Mouse (Mus musculus) spleen, adult 2 months (tissue): Measurements from ENCODE around the gene Cyp4b1. TPM values are rescaled to one million over a fixed set of nuclear protein-coding genes. Genes with fewer than 3 reads are reported as not detected.
"Not testable (repeated sequence)": the region's sequence is repeated elsewhere in the genome, so short reads cannot be mapped to it uniquely, and the experiment has no call there.

Experiments used
- DNase-seq, 2 experiments: peaks; one replicate each; pipeline versions ENCODE4 v3.0.0 to v3.0.0-alpha.2; 2012 to 2021; ENCODE audit warnings: low spot score in 2 of 2, low read depth in 1 of 2
- H3K27ac ChIP-seq: fragments of 200-500 bp; 2 replicates; pipeline ENCODE4 v1.5.1; 2012; ENCODE audit warnings: low read length, inconsistent platforms; ENCODE audit not compliant: insufficient read depth
- H3K27me3 ChIP-seq: fragments of 200-500 bp; 2 replicates; pipeline ENCODE4 v1.6.1; 2012; ENCODE audit warnings: mild to moderate bottlenecking, moderate library complexity, low read length, inconsistent platforms; ENCODE audit not compliant: control insufficient read depth, insufficient read depth
- H3K36me3 ChIP-seq: fragments of 200-500 bp; 2 replicates; pipeline ENCODE4 v1.6.1; 2012; ENCODE audit warnings: mild to moderate bottlenecking, low read length, inconsistent platforms; ENCODE audit not compliant: control insufficient read depth, insufficient read depth
- H3K4me1 ChIP-seq: fragments of 200-500 bp; 2 replicates; pipeline ENCODE4 v1.6.1; 2011; ENCODE audit warnings: inconsistent platforms; ENCODE audit not compliant: control insufficient read depth, insufficient read depth, insufficient read length
- H3K4me3 ChIP-seq: fragments of 200-500 bp; 2 replicates; pipeline ENCODE4 v1.5.1; 2011; ENCODE audit warnings: mild to moderate bottlenecking, inconsistent platforms; ENCODE audit not compliant: insufficient read depth, insufficient read length; ENCODE audit errors: extremely low read depth
- CTCF ChIP-seq: fragments of 200-500 bp; IDR thresholded peaks from 2 replicates; pipeline ENCODE4 v1.5.1; 2011; ENCODE audit warnings: mild to moderate bottlenecking, inconsistent platforms; ENCODE audit not compliant: insufficient read depth, insufficient read length, insufficient replicate concordance; ENCODE audit errors: extremely low read depth
- POLR2A ChIP-seq: fragments of 200-500 bp; IDR thresholded peaks from 2 replicates; pipeline ENCODE4 v1.6.1; 2011; ENCODE audit warnings: low read depth, low read length, inconsistent platforms
- WGBS: fragments of 180-500 bp; shearing (Covaris S2); methylation state at CpG from one replicate; pipeline ENCODE4 v1.1.7; 2018; 5-methylcytosine and 5-hydroxymethylcytosine counted together
- polyA plus RNA-seq: library from polyadenylated mRNA; depleted of rRNA; stranded (reverse); fragments of >200 nt; gene quantifications from 2 replicates; pipeline ENCODE4 v1.2.3, GENCODE M21; 2012

The Cyp4b1 gene
- polyA plus RNA-seq, 1 experiment: 9.8 TPM

DNA sequence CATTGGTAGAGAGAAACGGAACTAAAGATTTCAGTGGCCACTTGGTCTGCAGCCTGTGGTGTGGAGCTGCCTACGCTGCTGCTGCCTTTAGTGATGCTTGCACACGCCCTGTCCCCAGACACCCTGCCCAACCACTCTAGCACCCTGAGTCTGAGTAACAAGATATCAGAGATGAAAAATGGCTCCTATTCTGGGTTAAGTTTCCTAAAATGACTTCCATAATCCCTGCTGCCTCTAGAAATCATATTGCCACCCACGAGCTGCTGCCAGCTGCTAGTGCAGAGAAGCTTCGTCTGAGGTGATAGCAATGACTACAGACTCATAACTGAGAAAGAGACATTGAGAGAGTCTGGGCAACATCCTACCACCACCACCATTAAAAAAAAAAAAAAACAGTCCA is 3.3 kb upstream of the Cyp4b1 start:
- Histone ChIP-seq H3K4me1 (no peaks in the 10 kb centered on the region), H3K27ac (no peak overlapping the region), H3K4me3 (no peak overlapping the region), H3K36me3 (no peaks in the 10 kb centered on the region), H3K27me3 (no peaks in the 10 kb centered on the region)
- 91% methylated on average over 5 of the region's 5 CpGs for WGBS
- no peak for DNase-seq
- TF ChIP-seq CTCF (no peak), POLR2A (no peak)

DNA sequence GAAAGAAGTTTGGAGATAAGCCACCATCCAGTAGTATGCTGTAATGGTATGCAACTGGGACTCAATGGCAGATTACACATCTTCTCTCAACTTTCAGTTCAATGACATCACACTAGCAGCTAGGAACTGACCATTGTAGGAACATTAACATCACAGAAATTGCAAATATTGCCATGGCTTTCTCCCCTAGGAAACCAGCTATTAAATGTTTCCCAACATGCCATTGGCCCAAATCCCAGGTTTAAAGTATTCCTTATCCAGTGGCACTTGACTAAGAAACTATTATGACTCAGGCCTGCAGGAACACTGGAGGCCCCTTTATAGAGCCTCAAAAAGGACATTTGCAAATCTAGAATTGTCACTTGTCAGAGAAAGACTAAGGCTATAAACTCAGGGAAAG is 1.8 kb upstream of the Cyp4b1 start:
- Histone ChIP-seq H3K27ac (no peak overlapping the region), H3K27me3 (no peaks in the 10 kb centered on the region), H3K4me1 (no peaks in the 10 kb centered on the region), H3K36me3 (no peaks in the 10 kb centered on the region), H3K4me3 (no peak overlapping the region)
- no peak for DNase-seq
- TF ChIP-seq POLR2A (no peak), CTCF (no peak)

DNA sequence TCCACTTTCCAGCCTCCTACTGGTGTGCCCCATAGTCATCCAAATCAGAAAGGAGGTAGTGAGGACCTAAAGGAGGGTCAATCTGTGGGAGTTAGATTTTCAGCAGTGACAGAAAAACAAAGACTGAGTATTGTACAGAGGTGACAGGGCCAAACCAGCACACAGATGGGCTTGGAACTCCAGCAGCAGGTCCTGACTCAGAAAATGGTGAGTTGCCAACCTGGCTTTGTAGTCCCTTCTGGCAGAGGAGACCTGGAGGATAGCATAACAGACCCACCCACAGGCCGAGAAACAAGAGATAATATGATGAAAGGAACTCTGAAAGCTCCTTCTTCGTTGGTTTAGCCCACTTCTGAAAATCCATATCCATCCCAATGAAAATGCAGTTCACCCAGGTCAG is 1.2 kb upstream of the Cyp4b1 start:
- Histone ChIP-seq H3K27me3 (no peaks in the 10 kb centered on the region), H3K27ac (no peak overlapping the region), H3K4me3 (no peak overlapping the region), H3K4me1 (no peaks in the 10 kb centered on the region), H3K36me3 (no peaks in the 10 kb centered on the region)
- TF ChIP-seq POLR2A: no peak
- no peak for TF ChIP-seq CTCF
- DNase-seq: no peak
- 71% methylated on average over 2 of the region's 2 CpGs for WGBS

DNA sequence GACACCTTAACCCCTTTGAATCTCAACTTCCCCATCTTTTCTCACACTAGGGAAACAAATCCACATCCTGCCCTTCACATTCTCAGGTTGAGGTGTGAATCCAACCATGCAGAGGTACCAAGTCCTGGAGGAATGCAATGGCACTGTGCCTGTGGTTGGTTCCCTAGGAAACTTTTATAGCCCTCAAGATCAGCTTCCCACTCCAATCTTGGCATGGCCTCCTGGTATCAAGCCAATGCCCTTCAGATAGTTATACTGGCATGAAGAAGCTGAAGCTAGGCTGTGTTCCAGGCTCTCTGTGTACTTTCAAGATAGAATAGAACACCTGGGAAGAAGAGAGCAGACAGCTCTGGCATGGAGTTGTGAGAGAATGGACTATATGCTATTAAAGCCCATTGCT is 2.2 kb downstream of the Cyp4b1 start:
- no peaks in the 10 kb centered on the region for H3K36me3 ChIP-seq
- H3K4me3 ChIP-seq: no peak overlapping the region
- TF ChIP-seq CTCF: no peak
- no peak for TF ChIP-seq POLR2A
- H3K4me1 ChIP-seq: no peaks in the 10 kb centered on the region
- no peak for DNase-seq
- H3K27me3 ChIP-seq: no peaks in the 10 kb centered on the region
- H3K27ac ChIP-seq: no peak overlapping the region

DNA sequence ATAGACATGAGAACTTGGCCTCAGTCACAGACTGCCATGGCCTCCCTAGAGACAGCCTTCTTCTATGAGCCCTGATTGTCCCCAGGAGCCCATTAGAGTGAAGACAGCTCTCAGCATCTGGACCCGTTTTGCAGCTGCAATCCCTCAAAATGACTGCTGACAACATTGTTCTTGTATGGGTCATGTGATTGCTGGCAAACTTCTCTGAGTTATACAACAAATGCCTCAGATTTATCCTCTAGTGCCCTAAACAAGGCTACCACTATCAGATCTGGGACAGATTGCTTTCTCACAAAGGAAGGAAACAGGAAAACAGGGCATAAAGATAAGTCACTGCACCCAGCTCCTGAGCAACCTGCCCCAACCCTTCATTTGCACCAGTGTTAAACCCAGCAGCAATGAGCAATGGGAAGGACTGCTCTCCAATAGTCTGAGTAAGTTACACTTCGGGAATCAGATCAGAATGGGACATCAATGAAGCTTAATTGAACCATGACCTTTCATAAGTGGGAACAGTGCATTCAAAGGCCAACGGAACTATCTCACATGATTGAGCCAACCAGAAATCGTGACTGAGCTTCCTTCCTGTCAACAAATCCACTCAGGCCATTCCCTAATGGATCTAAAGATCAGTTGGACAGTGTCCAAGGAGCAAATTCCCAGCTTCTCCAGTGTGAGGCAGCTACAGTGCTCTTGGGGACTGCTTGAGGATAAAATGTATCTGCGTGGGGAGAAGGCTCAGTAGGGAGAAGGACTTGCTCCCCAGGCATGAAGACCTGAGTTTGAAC is 4.4 kb downstream of the Cyp4b1 start:
- Histone ChIP-seq H3K27me3 (no peaks in the 10 kb centered on the region), H3K36me3 (no peaks in the 10 kb centered on the region), H3K27ac (no peak overlapping the region; the same call in 1 of the 2 replicates), H3K4me3 (no peak overlapping the region), H3K4me1 (no peaks in the 10 kb centered on the region)
- no peak for DNase-seq
- no peak for TF ChIP-seq CTCF
- TF ChIP-seq POLR2A: no peak
- 36% methylated on average over 5 of the region's 5 CpGs for WGBS

DNA sequence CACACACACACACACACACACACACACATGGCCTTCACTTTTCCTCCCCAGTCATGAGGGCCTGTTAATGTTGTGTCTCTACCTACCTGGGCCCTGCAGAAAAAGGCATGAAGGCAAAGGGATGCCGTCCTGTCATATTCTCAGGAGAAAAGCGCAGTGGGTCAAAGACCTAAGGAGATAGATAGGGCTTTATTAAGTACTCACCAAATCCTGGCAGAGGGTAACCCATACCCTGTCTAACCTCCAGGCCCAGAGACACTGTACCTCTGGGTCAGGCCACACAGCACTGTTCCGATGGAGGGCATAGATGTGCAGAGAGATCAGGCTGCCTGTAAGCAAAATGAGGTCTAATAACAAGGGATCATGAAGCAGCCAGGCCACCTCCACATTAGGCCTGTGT is 22.0 kb downstream of the Cyp4b1 start:
- DNase-seq, H3K4me3 ChIP-seq, H3K36me3 ChIP-seq, H3K27ac ChIP-seq, H3K4me1 ChIP-seq, H3K27me3 ChIP-seq: not testable (repeated sequence)
- 93% methylated on average over 3 of the region's 3 CpGs for WGBS

DNA sequence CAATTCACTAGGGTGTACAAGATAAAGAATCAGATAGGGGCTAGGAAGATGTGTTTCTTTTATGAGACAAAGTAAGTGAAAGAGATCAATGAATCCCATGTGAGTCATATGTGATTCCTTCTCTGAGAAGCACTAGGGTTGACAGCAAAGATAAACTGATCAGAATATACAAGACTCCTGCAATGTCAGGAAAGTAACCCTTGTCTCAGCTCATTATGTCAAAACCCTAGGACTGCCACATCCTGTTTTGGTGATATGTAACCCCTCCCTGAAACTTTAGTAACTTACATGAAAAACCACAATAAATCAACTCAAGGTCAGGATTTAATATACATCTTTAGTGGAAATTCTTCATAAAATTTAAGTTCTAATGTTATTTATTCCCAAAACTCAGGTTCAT is 33.5 kb downstream of the Cyp4b1 start:
- no peak overlapping the region for H3K27ac ChIP-seq
- no peaks in the 10 kb centered on the region for H3K27me3 ChIP-seq
- DNase-seq: no peak
- no peaks in the 10 kb centered on the region for H3K36me3 ChIP-seq
- no peak overlapping the region for H3K4me3 ChIP-seq
- no peaks in the 10 kb centered on the region for H3K4me1 ChIP-seq
- TF ChIP-seq CTCF (no peak), POLR2A (no peak)

DNA sequence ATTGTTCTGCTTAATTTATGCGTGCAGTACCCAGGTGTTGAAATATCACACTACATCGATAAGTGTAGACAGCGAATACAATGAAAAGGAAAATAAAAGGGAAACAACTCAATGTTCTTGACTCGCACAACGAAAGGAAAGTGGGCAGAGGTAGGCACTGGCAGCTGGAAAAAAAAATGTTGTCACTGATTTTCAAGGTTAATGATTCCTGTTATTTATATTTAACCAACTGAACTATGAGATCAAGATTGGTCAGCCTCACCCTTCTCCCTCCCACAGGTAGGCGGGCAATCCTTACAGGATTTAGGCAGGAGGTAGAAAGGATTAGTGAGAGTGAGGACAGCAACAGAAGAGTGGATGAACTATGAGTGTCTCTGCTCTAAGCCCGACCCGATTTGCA is 46.9 kb downstream of the Cyp4b1 start, which contains the start of gene Cyp4a32:
Gene Cyp4a32 (plus strand): TSS at position 359 of the 400 bp plus-strand sequence.
- not testable (repeated sequence) for H3K27ac ChIP-seq, H3K36me3 ChIP-seq, H3K4me1 ChIP-seq, DNase-seq, H3K4me3 ChIP-seq, H3K27me3 ChIP-seq
- 91% methylated on average over 8 of the region's 8 CpGs for WGBS
